ENCODE assay signal across 11 mouse cellular contexts in genomic region chr6:13636582-13636989, GRCm38 (mm10). TPM values are rescaled to one million over a fixed set of nuclear protein-coding genes. Genes with fewer than 3 reads are reported as not detected.
DNase-seq lines count a peak whose midpoint lies in the region; ATAC-seq and TF ChIP-seq lines count a peak whose summit lies in the region.
"Had no signal": no experiment of that assay in that cellular context is flagged by ENCODE, and none has a peak within 500 bp of the region (broad histone marks: within the 10 kb centered on the region; RNA-seq: fewer than 3 reads in every experiment).

No protein-coding gene starts in this region.

- no peak overlapping the region for H3K27ac ChIP-seq in stomach, postnatal 0 days (replicated peaks)
- H3K27ac ChIP-seq: layer of hippocampus, adult 2 months had no signal

- no peak for TF ChIP-seq CTCF in stomach, postnatal 0 days (IDR thresholded peaks at IDR 0.05; ENCODE audit: low read depth)

- no peaks in the 10 kb centered on the region for H3K4me1 ChIP-seq in stomach, postnatal 0 days (replicated peaks; ENCODE audit: control insufficient read depth, insufficient read depth)

- TF ChIP-seq EP300 in stomach, postnatal 0 days (optimal IDR thresholded peaks at IDR 0.05), result peak; percentile 68

- H3K4me2 ChIP-seq in stomach, postnatal 0 days (replicated peaks; ENCODE audit: low read depth), result no peak overlapping the region

- H3K9ac ChIP-seq in stomach, postnatal 0 days (ENCODE audit: low read length), result no peak overlapping the region

- H3K4me3 ChIP-seq in stomach, postnatal 0 days (ENCODE audit: low read depth, low read length), result no peak overlapping the region
- H3K4me3 ChIP-seq: layer of hippocampus, adult 2 months had no signal

- intact Hi-C loops in heart, postnatal 14 days (cut with DNase I), result no loop called here

- no peaks in the 10 kb centered on the region for H3K27me3 ChIP-seq in stomach, postnatal 0 days (ENCODE audit: control insufficient read depth, insufficient read depth, low read length)

- 0 out of 2 replicates have a peak, but pooled peaks cover 3% of the 10 kb centered on the region for H3K36me3 ChIP-seq in stomach, postnatal 0 days (ENCODE audit: control insufficient read depth, insufficient read depth, low read length)

- ATAC-seq in stomach, postnatal 0 days (ENCODE audit: low FRiP score, low TSS enrichment), result peak; percentile 67

- DNase-seq in cerebellum, postnatal 14 days, result peak; percentile 18 to 38
- DNase-seq in cerebellum, adult 11-12 months, result no peak
- DNase-seq in retina, postnatal 1 day, result peak; percentile 2
- DNase-seq in retina, embryonic 14.5 days (ENCODE audit: low spot score), result no peak
- DNase-seq in heart, postnatal 14 days, result peak; percentile 3 to 12
- DNase-seq in stomach, postnatal 0 days (ENCODE audit: low spot score), result no peak
- DNase-seq in kidney, adult 8-10 months, result no peak
- DNase-seq in frontal cortex, adult 2 months (ENCODE audit: extremely low spot score in 1 of 2, low spot score in 1 of 2), result no peak
- DNase-seq: gastrocnemius, postnatal 36 days; thymus, adult 18-20 months had no signal

- 49% methylated on average over 3 of the region's 3 CpGs for WGBS in stomach, postnatal 0 days

- no peaks in the 10 kb centered on the region for H3K9me3 ChIP-seq in stomach, postnatal 0 days (ENCODE audit: control insufficient read depth, low read length)

RNA-seq across cellular contexts. Expression of gene Tmem168, which starts 28.7 kb away (rescaled TPM):
- 10 to 100 TPM; 19.8 to 21.0 TPM for total RNA-seq in heart, postnatal 14 days (2021)
- 17.7 TPM in 2 replicates for polyA plus RNA-seq in stomach, postnatal 0 days (2015; fragmentation: Nextera tagmentation; extraction: Ambion mirVana)
- polyA plus RNA-seq in frontal cortex, adult 2 months (2012; rRNA removed), result 9.8 and 9.9 TPM in 2 replicates

RNA-seq across cellular contexts. Expression of gene Bmt2, which starts 41.2 kb away (rescaled TPM):
- 10 to 100 TPM; 10.3 to 12.0 TPM for total RNA-seq in heart, postnatal 14 days (2021)
- polyA plus RNA-seq in stomach, postnatal 0 days (2015; fragmentation: Nextera tagmentation; extraction: Ambion mirVana), result 6.4 and 6.9 TPM in 2 replicates
- polyA plus RNA-seq in frontal cortex, adult 2 months (2012; rRNA removed), result 14.6 and 15.9 TPM in 2 replicates

Comparison
In these comparisons a context has a peak if more than half of its experiments do, and no peak if none do; other contexts are left out.
1. DNase-seq: peak in cerebellum, postnatal 14 days (2 of 2), retina, postnatal 1 day (single experiment) and heart, postnatal 14 days (2 of 2); none in cerebellum, adult 11-12 months (single experiment), retina, embryonic 14.5 days (single experiment), stomach, postnatal 0 days (single experiment), kidney, adult 8-10 months (0 of 2) and frontal cortex, adult 2 months (0 of 2).